Mouse (Mus musculus) ovary, postnatal 10 days (tissue): ENCODE measurements at regions not wholly inside any gene's neighbourhood (a gene's known extent, or its start where the extent isn't known, plus 50 kb on each side); places are given as distances from the start of the nearest gene placed in this dataset.

Source experiments
- DNase-seq: peaks from one replicate; pipeline ENCODE4 v3.0.0; 2022; ENCODE audit warnings: low spot score

DNA sequence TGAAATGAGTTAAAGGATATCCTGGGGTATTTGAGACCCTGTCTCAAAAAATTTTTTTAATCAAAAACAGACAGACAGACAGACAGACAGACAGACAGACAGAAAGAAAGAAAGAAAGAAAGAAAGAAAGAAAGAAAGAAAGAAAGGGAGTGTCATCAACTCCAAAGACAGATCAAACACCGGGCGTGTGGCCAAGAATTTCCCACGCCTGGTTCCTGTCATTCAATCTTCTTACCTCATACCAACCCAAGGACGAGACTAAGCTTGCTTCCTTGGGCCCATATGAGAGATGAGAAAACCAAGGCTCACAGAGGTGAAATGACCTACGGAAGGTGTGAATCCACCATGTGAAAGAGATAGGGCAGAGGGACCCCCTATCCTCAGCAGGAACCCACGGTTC is 530.7 kb upstream of the Tbx3 start:
- no peak for DNase-seq

GRCm38 (mm10) chr5:119143411-119143810 is 527.1 kb upstream of the Tbx3 start:
- DNase-seq, result no peak

- no peak for DNase-seq
Observed at GRCm38 (mm10) chr5:119149389-119150185, 520.9 kb upstream of the Tbx3 start.

- no peak for DNase-seq
Observed at GRCm38 (mm10) chr5:119153086-119153485, 517.4 kb upstream of the Tbx3 start.

DNA sequence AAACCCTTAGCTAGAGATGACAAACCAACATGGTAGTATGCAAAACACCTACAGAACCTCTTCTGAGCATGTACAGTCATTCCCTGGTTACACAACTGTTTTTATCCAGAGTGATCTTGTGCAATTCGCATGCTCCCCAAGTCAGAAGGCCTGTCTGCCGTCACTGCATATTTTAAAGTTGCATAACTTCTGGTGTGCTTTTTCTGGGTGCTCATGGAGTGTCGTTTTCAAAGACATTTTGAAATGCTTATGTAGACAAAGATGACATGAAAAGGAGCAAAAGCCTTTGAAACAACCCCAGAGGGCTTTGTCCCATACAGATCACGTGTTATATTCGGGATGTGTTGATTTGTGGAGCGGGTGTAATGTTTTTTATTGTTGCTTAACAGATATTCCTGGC is 513.8 kb upstream of the Tbx3 start:
- DNase-seq, result no peak

- no peak for DNase-seq
Observed at GRCm38 (mm10) chr5:119158171-119158570, 512.3 kb upstream of the Tbx3 start.

DNA sequence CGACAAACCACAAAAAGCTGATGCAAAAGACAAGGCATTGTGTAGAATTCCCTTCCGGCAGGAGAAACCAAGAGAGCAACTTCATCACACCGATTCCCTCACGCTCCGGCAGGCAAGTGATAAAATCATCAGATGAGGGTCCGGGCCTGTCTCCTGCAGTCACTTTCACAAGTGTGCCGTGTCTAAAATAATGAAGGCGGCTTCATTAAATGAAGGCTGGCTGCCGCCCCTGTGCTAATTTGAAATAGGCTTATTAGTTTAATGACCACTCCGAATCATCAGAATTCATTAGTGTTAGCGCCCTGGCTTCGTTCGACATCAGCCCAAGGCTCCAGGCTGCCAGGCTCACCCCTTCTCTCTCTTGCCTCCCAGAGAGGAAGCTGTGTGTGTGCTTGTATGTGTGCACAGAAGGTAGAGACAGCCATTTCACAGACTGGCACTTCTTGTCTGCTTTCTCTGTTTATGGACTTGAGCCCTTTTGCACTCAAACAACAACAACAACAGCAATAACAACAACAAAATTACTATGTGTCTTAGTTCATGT is 508.3 kb upstream of the Tbx3 start:
- DNase-seq, result no peak

GRCm38 (mm10) chr5:119167718-119168117 is 502.8 kb upstream of the Tbx3 start:
- peak; percentile 48 for DNase-seq

DNA sequence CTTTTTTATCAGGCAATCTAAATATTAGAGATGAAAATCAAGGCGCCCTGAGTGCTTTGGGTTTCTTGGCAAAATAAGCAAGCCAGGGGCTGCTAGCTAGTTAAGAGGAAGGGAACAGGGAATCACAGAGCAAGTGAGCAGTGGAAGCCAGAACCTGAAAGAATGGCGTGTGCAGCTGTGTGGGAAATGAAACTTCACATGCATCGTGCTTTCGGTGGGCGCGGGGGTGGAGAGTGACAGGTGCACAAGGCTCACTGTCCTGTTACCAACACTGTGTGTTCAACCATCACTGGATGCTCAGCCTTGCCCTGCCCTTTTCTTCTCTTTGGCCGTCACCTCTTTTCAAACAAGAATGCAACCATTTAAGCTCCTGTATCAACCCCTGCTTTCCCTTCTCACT is 501.2 kb upstream of the Tbx3 start:
- no peak for DNase-seq

- no peak for DNase-seq
Observed at GRCm38 (mm10) chr5:119171626-119172025, 498.8 kb upstream of the Tbx3 start.

GRCm38 (mm10) chr5:119178805-119179204 is 491.7 kb upstream of the Tbx3 start:
- DNase-seq, result no peak

GRCm38 (mm10) chr5:119183545-119184047 is 486.9 kb upstream of the Tbx3 start:
- DNase-seq, result no peak

DNA sequence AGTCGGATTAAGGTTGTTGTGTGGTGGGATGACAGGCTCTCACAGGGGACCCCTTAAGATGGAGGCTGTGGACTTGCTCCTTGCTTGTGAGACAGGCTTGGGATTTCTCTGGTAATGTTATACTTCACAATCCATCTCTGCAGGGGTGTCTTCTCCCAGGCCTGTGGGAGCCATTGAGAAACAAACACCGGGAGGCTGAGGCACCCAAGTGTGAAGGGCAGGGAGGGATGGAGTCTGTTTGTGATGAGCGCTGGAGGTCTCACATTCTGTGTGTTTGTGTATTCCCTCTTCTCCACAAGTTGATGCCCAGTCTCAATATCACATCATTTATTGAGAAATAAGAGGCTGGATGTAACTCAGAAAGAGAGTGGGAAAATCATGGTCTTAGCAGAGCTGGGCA is 483.9 kb upstream of the Tbx3 start:
- DNase-seq, result no peak

GRCm38 (mm10) chr5:119188476-119188875 is 482.0 kb upstream of the Tbx3 start:
- DNase-seq, result no peak

DNA sequence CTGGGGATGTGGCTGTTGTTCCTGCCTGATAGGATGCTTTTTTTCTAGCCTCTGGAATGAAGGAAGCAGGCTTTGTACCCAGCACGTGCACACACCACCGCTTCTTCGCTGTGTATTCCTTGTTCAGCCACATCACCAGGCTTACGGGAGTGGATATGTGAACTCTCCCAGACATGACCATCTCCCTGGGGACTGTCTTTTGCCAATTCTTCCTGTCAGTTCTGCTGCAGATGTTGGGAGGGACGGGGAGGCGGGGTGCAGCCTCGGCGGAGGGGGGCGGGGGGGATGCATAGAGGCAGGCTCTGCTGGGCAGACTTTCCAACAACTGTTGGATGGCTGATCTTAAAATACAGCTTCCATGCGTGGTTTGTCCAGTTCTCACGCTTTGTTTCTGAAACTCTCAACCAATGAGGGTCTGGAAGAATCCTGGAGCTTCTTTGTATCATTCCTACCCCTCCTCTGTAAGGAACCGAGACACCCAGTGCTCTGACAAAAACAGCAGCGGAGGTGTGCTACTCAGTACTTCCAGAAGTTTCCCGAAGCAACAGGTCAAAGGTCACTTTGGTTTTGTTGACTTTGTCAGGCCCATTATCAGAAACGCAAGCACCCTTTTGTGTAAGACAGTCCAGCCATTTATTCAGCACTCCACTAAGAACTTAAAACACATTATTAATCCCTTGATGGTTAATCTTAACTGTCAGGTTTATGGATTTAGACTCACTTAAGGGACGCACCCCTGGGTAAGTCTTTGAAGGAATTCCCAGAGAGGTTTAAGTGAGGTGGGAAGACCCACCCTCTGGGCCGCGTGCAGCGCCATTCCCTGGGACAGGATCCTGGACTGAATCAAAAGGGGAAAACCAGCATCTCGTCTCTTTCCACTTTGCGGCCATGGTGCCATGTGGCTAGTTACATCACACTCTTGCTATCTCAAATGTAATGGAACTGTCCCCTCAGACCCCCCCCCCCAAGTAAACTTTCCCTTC is 476.5 kb upstream of the Tbx3 start:
- DNase-seq, result no peak

DNA sequence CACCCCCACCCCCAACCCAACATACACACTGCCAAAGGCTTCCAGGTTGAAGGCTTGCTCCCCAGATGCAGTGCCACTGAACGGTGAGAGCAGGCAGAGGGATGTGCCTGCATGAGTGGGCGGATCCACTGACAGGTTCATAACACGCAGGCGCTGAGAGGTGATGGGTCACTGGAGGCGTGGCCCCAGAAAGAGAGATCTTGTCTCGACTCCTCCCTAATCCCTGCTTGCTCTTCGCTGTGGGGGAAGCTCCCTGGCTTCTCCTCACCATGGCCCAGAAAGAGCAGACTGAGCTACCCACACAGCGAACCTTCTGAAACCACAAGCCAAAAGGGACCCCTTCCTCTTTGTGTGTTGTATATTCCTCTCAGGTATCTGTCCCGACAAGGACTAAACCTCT is 470.6 kb upstream of the Tbx3 start:
- no peak for DNase-seq

DNA sequence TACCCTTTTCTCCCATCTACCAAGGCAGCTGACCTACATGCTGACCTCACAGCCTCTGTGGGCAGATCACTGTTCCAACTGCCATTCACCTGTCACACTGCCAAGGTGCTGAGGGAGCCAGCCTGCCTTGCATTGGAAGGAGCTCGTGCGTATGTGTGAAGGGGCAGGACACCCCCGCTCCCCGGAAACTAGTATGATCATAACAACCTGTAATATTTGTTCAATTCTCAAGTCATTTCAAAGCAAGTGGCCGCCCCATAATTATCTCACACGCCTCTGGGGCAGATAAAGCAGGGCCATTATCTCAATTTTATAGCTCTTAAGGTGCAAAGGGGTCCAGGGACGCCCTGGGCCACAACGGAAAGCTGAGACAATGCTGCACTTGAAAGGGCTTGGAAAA is 469.2 kb upstream of the Tbx3 start:
- no peak for DNase-seq

DNA sequence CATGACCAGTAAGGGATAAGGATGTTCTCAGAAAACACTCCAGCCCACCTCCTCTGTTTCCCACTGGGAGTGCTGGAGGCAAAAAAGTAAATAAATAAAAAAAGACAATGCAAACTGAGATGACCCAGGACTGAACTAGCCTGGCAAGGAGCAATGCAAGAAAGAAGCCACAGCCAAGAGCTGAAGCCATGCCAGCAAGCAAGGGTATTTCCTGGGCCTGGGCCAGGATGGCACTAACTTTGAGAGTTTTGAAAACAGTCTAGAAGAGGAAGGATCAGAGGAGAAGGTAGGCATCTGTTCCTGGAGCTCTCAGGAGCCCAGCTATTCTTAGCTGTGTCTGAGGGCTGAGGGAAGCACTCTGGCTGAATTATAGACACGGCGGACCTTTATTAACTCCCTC is 465.7 kb upstream of the Tbx3 start:
- DNase-seq, result no peak

- no peak for DNase-seq
Observed at GRCm38 (mm10) chr5:119208077-119208476, 462.4 kb upstream of the Tbx3 start.

DNA sequence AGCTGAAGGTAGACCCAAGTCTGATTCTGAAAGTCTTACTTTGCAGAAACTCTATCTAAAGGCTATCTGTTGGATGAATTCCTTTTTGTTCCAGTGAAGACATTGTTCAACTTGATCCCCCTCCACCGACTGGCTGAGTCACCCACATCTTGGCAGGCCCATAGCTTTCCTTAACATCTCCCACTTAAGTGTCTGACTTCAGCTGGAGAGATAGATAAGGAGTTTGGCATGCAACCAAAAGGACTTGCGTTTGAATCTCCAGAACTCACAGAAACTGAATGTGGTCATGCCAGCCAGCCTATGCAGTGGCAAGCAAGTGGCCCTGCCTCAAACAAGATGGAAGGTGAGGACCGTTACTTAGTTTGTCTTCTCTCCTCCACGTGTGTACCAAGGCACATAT is 457.3 kb upstream of the Tbx3 start:
- DNase-seq, result no peak

GRCm38 (mm10) chr5:119213692-119214357 is 456.6 kb upstream of the Tbx3 start:
- no peak for DNase-seq

DNA sequence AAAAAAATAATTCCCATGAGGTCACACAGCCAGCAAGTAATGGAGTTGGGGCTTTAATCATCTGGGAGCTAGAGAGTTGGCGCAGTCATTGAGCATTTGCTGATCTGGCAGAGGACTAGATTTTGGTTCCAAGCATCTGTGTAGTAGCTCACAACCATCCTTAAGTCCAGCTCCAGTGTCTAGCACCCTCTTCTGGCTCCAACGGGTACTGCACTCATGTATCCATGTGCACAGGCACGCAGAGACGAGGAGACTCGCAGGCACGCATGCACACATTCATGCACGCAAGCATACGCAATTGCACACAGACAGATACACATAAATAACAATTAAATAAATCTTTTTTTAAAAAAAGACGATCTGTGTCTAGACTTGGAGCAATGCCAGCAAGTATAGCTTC is 455.5 kb upstream of the Tbx3 start:
- DNase-seq, result no peak
